Mouse (Mus musculus) small intestine, adult 2 months (tissue): ENCODE results near the gene Zfp316. TPM values are rescaled to one million over a fixed set of nuclear protein-coding genes. Genes with fewer than 3 reads are reported as not detected.

Source experiments
- H3K27ac ChIP-seq: fragments of 200-500 bp; 2 replicates; pipeline ENCODE4 v1.5.1; 2012; ENCODE audit warnings: low read depth, low read length, control low read depth, inconsistent platforms; ENCODE audit not compliant: insufficient read depth
- H3K27me3 ChIP-seq: fragments of 200-500 bp; 2 replicates; pipeline ENCODE4 v1.6.1; 2012; ENCODE audit warnings: mild to moderate bottlenecking, moderate library complexity, low read length, inconsistent platforms; ENCODE audit not compliant: control insufficient read depth, insufficient read depth
- H3K36me3 ChIP-seq: fragments of 200-500 bp; 2 replicates; pipeline ENCODE4 v1.6.1; 2012; ENCODE audit warnings: mild to moderate bottlenecking, low read length, control low read depth, inconsistent platforms; ENCODE audit not compliant: control insufficient read depth, insufficient read depth
- H3K4me1 ChIP-seq: fragments of 200-500 bp; 2 replicates; pipeline ENCODE4 v1.6.1; 2012; ENCODE audit warnings: low read length, inconsistent platforms, mixed read lengths; ENCODE audit not compliant: control insufficient read depth, insufficient read depth, insufficient read length
- H3K4me3 ChIP-seq: fragments of 200-500 bp; 2 replicates; pipeline ENCODE4 v1.5.1; 2012; ENCODE audit warnings: low read depth, mild to moderate bottlenecking, control low read depth, inconsistent platforms, low read length, moderate library complexity
- CTCF ChIP-seq: fragments of 200-500 bp; IDR thresholded peaks from 2 replicates; pipeline ENCODE4 v1.5.1; 2012; ENCODE audit warnings: low read depth, mild to moderate bottlenecking, control low read depth, inconsistent platforms, low read length, moderate library complexity, mixed read lengths; ENCODE audit not compliant: insufficient replicate concordance, insufficient read length; ENCODE audit errors: extremely low read depth
- POLR2A ChIP-seq: fragments of 200-500 bp; IDR thresholded peaks from 2 replicates; pipeline ENCODE4 v1.6.1; 2012; ENCODE audit warnings: low read depth, mild to moderate bottlenecking, control low read depth, inconsistent platforms, low read length, moderate library complexity
- WGBS: fragments of 180-500 bp; shearing (Covaris S2); methylation state at CpG from one replicate; pipeline ENCODE4 v1.1.7; 2018; 5-methylcytosine and 5-hydroxymethylcytosine counted together
- polyA plus RNA-seq: library from polyadenylated mRNA; depleted of rRNA; stranded (reverse); fragments of >200 nt; gene quantifications from 2 replicates; pipeline ENCODE4 v1.2.3, GENCODE M21; 2012

Gene Zfp316
- polyA plus RNA-seq, 1 experiment = 5.6 TPM

- Histone ChIP-seq H3K4me1 (peaks cover 3% of the 10 kb centered on the region; the same call in 1 of the 2 replicates), H3K27me3 (peaks cover 16% of the 10 kb centered on the region), H3K4me3 (peak overlapping the region; percentile 19), H3K36me3 (0 out of 2 replicates have a peak, but pooled peaks cover 3% of the 10 kb centered on the region), H3K27ac (no peak overlapping the region)
- TF ChIP-seq POLR2A (no peak), CTCF (no peak)
- WGBS = 45% methylated on average over 81 of the region's 81 CpGs
Observed at GRCm38 (mm10) chr5:143253881-143254486, 15.8 kb downstream of the Zfp316 start.

DNA sequence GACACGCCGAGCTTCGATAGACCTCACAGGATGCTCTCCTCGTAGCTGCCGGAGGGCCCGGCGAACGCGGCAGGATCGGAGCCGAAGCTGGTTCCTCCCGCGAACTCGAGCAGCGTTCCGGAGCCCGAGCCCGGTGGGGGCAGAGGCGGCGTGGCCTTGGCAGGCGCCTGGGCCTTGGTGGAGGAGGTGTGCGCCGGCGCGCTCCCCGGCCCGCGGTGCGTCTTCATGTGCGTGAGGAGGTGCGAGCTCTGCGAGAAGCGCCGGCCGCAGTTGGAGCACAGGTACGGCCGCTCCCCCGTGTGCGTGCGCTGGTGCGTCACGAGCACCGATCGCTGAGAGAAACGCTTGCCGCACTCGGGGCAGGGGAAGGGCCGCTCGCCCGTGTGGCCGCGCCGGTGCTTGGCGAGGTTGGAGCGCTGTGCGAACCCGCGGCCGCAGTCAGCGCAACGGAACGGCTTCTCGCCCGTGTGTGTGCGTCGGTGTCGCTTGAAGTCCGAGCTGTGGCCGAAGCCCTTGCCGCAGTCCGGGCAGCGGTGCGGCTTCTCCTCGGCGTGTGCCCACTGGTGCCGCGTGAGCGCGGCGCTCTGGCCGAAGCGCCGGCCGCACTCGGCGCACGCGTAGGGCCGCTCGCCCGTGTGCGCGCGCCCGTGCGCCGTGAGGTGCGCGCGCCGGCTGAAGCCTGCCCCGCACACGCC lies 16.5 kb downstream of the Zfp316 start:
- H3K36me3 ChIP-seq = peaks cover 3% of the 10 kb centered on the region; the same call in 1 of the 2 replicates
- H3K27me3 ChIP-seq = peaks cover 16% of the 10 kb centered on the region
- H3K4me3 ChIP-seq = peak overlapping the region; percentile 19
- H3K27ac ChIP-seq = no peak overlapping the region
- 35% methylated on average over 103 of the region's 103 CpGs for WGBS
- H3K4me1 ChIP-seq = peaks cover 3% of the 10 kb centered on the region; the same call in 1 of the 2 replicates
- no peak for TF ChIP-seq POLR2A
- no peak for TF ChIP-seq CTCF

DNA sequence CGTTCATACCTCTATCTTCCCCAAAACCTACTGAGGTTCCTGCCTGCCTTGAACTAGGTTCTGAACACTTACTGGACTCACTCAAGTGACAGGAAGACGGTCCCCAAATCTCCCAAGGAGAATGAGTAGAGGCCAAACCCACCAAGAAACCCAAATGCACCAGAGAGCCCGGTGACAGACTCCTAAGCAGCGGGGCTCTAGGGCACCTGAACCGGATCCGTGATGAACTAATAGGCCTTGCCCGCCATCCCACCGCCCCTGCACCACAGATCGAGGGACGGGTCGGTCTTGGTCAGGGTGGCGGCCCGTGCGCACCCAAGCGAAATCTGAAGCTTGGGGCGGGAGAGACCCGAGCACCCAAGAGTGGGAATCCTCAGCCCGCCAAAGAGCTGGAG lies 17.0 kb downstream of the Zfp316 start:
- WGBS = 63% methylated on average over 18 of the region's 18 CpGs
- Histone ChIP-seq H3K27me3 (peaks cover 16% of the 10 kb centered on the region), H3K36me3 (peaks cover 3% of the 10 kb centered on the region; the same call in 1 of the 2 replicates), H3K4me3 (no peak overlapping the region), H3K27ac (no peak overlapping the region), H3K4me1 (peaks cover 3% of the 10 kb centered on the region; the same call in 1 of the 2 replicates)
- TF ChIP-seq CTCF = no peak
- TF ChIP-seq POLR2A = no peak

GRCm38 (mm10) chr5:143252039-143252438 lies 17.8 kb downstream of the Zfp316 start:
- no peak for TF ChIP-seq CTCF
- Histone ChIP-seq H3K4me1 (peaks cover 3% of the 10 kb centered on the region; the same call in 1 of the 2 replicates), H3K27me3 (peaks cover 16% of the 10 kb centered on the region), H3K27ac (no peak overlapping the region), H3K4me3 (no peak overlapping the region), H3K36me3 (peaks cover 6% of the 10 kb centered on the region)
- 69% methylated on average over 6 of the region's 6 CpGs for WGBS

DNA sequence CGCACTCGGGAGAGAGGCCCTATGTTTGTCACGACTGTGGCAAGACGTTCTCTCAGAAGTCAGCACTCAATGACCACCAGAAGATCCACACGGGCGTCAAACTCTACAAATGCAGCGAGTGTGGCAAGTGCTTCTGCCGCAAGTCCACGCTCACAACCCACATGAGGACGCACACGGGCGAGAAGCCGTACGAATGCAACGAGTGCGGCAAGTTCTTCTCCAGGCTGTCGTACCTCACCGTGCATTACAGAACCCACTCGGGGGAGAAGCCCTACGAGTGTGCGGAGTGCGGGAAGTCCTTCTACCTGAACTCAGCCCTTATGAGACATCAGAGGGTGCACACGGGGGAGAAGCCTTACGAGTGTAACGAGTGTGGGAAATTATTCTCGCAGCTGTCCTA lies 24.9 kb downstream of the Zfp316 start:
- Histone ChIP-seq H3K4me3 (no peak overlapping the region), H3K27me3 (no peaks in the 10 kb centered on the region), H3K27ac (no peak overlapping the region), H3K4me1 (no peaks in the 10 kb centered on the region), H3K36me3 (peaks cover 36% of the 10 kb centered on the region)
- TF ChIP-seq CTCF = no peak
- TF ChIP-seq POLR2A = no peak
- WGBS = 97% methylated on average over 26 of the region's 26 CpGs

DNA sequence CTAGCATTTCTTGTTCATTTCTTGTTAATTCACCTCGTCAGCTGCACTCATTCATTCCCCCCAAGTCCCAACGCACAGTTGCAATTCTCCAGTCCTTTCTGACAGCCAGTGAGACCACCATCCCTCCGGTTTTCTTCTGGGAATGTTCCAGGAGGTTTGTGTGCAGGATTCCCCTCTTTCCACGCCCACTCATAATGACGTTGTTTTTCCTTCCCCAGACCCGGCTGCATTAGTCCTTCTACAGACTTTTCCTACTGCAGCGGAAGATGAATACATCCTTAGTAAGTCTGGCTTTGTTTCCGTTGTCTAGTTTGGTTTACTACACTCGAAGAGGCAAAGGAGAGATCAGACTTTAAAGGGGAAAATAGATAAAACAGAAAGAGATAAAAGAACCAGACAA lies 33.8 kb downstream of the Zfp316 start:
- 37% methylated on average over 9 of the region's 9 CpGs for WGBS
- TF ChIP-seq POLR2A = no peak
- no peak for TF ChIP-seq CTCF
- no peak overlapping the region for H3K4me3 ChIP-seq
- H3K27me3 ChIP-seq = no peaks in the 10 kb centered on the region
- H3K4me1 ChIP-seq = no peaks in the 10 kb centered on the region; the same call in 1 of the 2 replicates
- H3K27ac ChIP-seq = no peak overlapping the region
- peaks cover 7% of the 10 kb centered on the region; the same call in 1 of the 2 replicates for H3K36me3 ChIP-seq

DNA sequence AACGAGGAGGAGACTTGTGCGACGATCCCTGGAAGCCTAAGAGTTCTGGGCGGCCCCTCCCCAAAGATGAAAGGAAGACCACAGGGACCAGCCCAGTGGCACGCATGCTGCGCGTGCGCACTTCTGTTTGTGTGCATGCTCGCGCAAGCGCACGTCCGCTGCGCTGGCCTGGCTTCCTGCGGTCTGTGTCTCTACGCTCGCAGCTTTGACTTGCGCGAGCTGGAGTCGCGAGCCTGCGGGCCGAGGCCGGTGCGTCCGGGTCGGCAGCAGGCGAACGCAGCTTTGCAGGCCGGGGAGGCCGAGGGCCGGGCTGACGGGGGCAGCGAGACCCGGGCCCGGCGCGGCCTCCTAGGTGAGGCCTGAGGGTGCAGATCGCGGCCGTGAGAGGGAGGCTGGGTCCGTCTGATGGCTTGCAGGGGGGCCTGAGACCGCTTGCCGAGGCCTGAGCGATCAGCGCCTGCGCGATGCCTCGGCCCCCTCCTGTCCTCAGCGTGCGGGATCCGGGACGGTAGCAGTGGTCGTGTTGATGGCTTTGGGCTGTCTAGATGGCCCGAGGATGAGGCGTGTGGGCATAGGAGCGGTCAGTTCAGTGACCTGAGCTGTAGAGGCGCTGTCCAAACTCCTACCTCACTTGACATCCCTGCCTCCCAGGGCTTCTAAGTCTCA lies 34.7 kb downstream of the Zfp316 start, which contains the start of gene Zfp12:
Gene Zfp12 (plus strand): TSS at position 136 of the 666 bp plus-strand sequence.
- WGBS = under 1% methylated on average over 58 of the region's 58 CpGs
- H3K27ac ChIP-seq = peak within 1 kb of the TSS; percentile 34; the same call in 1 of the 2 replicates
- peak within 1 kb of the TSS; percentile 72 for H3K4me3 ChIP-seq
- TF ChIP-seq POLR2A (no peak; the same call in 1 of the 2 replicates), CTCF (no peak)
- H3K4me1 ChIP-seq = no peaks in the 10 kb centered on the region; the same call in 1 of the 2 replicates
- H3K27me3 ChIP-seq = no peaks in the 10 kb centered on the region
- peaks cover 3% of the 10 kb centered on the region; the same call in 1 of the 2 replicates for H3K36me3 ChIP-seq
